Mouse (Mus musculus): ENCODE results near the gene Gpr156. TPM values are rescaled to one million over a fixed set of nuclear protein-coding genes. Genes with fewer than 3 reads are reported as not detected.

The Gpr156 gene
- 0.85 and 1.3 TPM in 2 replicates for polyA plus RNA-seq (2015; fragmentation: Nextera tagmentation; extraction: Ambion mirVana)

GRCm38 (mm10) chr16:37916138-37916817 is at the start of gene Gpr156:
Gpr156 (plus strand) TSS chr16:37916496.
- Histone ChIP-seq H3K36me3 (ENCODE audit: insufficient read depth, low read length) (no peaks in the 10 kb centered on the region), H3K4me3 (ENCODE audit: low read length) (peak within 1 kb of the TSS; percentile 60), H3K27ac (ENCODE audit: low read length) (no peak within 1 kb of the TSS), H3K27me3 (ENCODE audit: insufficient read depth, low read length) (no peaks in the 10 kb centered on the region), H3K4me2 (replicated peaks; ENCODE audit: low read depth, low read length) (peak within 1 kb of the TSS; percentile 98), H3K9me3 (ENCODE audit: low read length) (0 out of 2 replicates have a peak, but pooled peaks cover 6% of the 10 kb centered on the region), H3K4me1 (ENCODE audit: insufficient read depth, low read length) (peaks cover 7% of the 10 kb centered on the region; the same call in 1 of the 2 replicates), H3K9ac (replicated peaks; ENCODE audit: low read length) (peak within 1 kb of the TSS; percentile 71)
- 1% methylated on average over 52 of the region's 53 CpGs for WGBS
- peak; percentile 89 for ATAC-seq (ENCODE audit: low FRiP score, low TSS enrichment)

- Histone ChIP-seq H3K4me2 (replicated peaks; ENCODE audit: low read depth, low read length) (peak within 1 kb of the TSS; percentile 67), H3K4me3 (ENCODE audit: low read length) (peak within 1 kb of the TSS; percentile 98), H3K27ac (ENCODE audit: low read length) (peak within 1 kb of the TSS; percentile 98), H3K9ac (replicated peaks; ENCODE audit: low read length) (peak within 1 kb of the TSS; percentile 100), H3K9me3 (ENCODE audit: low read length) (no peaks in the 10 kb centered on the region), H3K36me3 (ENCODE audit: insufficient read depth, low read length) (no peaks in the 10 kb centered on the region), H3K27me3 (ENCODE audit: insufficient read depth, low read length) (no peaks in the 10 kb centered on the region), H3K4me1 (ENCODE audit: insufficient read depth, low read length) (peaks cover 28% of the 10 kb centered on the region)
- WGBS: under 1% methylated on average over 81 of the region's 86 CpGs
- peak; percentile 94 for ATAC-seq (ENCODE audit: low FRiP score, low TSS enrichment)
Measured at GRCm38 (mm10) chr16:37867791-37868505, 48.3 kb upstream of the Gpr156 start, which contains the start of gene Lrrc58. Lrrc58 (plus strand) TSS chr16:37868389.

- H3K9ac ChIP-seq (replicated peaks; ENCODE audit: low read length): peak overlapping the region; percentile 100
- H3K4me2 ChIP-seq (replicated peaks; ENCODE audit: low read depth, low read length): peak overlapping the region; percentile 67
- H3K27me3 ChIP-seq (ENCODE audit: insufficient read depth, low read length): no peaks in the 10 kb centered on the region
- under 1% methylated on average over 66 of the region's 87 CpGs for WGBS
- H3K36me3 ChIP-seq (ENCODE audit: insufficient read depth, low read length): no peaks in the 10 kb centered on the region
- peak overlapping the region; percentile 98 for H3K4me3 ChIP-seq (ENCODE audit: low read length)
- H3K9me3 ChIP-seq (ENCODE audit: low read length): no peaks in the 10 kb centered on the region
- peak overlapping the region; percentile 98 for H3K27ac ChIP-seq (ENCODE audit: low read length)
- H3K4me1 ChIP-seq (ENCODE audit: insufficient read depth, low read length): peaks cover 28% of the 10 kb centered on the region
- ATAC-seq (ENCODE audit: low FRiP score, low TSS enrichment): peak; percentile 74
Measured at GRCm38 (mm10) chr16:37868506-37869469, 47.5 kb upstream of the Gpr156 start.

- Histone ChIP-seq H3K4me1 (ENCODE audit: insufficient read depth, low read length) (peaks cover 29% of the 10 kb centered on the region), H3K27me3 (ENCODE audit: insufficient read depth, low read length) (no peaks in the 10 kb centered on the region), H3K9ac (replicated peaks; ENCODE audit: low read length) (peak overlapping the region; percentile 100), H3K4me3 (ENCODE audit: low read length) (peak overlapping the region; percentile 98), H3K27ac (ENCODE audit: low read length) (peak overlapping the region; percentile 98), H3K4me2 (replicated peaks; ENCODE audit: low read depth, low read length) (peak overlapping the region; percentile 67), H3K36me3 (ENCODE audit: insufficient read depth, low read length) (no peaks in the 10 kb centered on the region), H3K9me3 (ENCODE audit: low read length) (no peaks in the 10 kb centered on the region)
- ATAC-seq (ENCODE audit: low FRiP score, low TSS enrichment): no peak
- 11% methylated on average over 4 of the region's 4 CpGs for WGBS
Measured at GRCm38 (mm10) chr16:37869470-37870231, 46.6 kb upstream of the Gpr156 start.

GRCm38 (mm10) chr16:37871112-37871715 is 45.1 kb upstream of the Gpr156 start:
- no peaks in the 10 kb centered on the region for H3K36me3 ChIP-seq (ENCODE audit: insufficient read depth, low read length)
- WGBS: 59% methylated on average over 4 of the region's 4 CpGs
- H3K4me1 ChIP-seq (ENCODE audit: insufficient read depth, low read length): peaks cover 31% of the 10 kb centered on the region
- H3K27me3 ChIP-seq (ENCODE audit: insufficient read depth, low read length): no peaks in the 10 kb centered on the region
- no peaks in the 10 kb centered on the region for H3K9me3 ChIP-seq (ENCODE audit: low read length)
- no peak overlapping the region for H3K4me3 ChIP-seq (ENCODE audit: low read length)
- H3K27ac ChIP-seq (ENCODE audit: low read length): peak overlapping the region; percentile 52; the same call in 1 of the 2 replicates
- no peak for ATAC-seq (ENCODE audit: low FRiP score, low TSS enrichment)
- H3K4me2 ChIP-seq (replicated peaks; ENCODE audit: low read depth, low read length): 0 out of 2 replicates have a peak overlapping the region, but pooled peaks have one; percentile 67
- H3K9ac ChIP-seq (replicated peaks; ENCODE audit: low read length): no peak overlapping the region

- ATAC-seq (ENCODE audit: low FRiP score, low TSS enrichment): no peak
- Histone ChIP-seq H3K27ac (ENCODE audit: low read length) (no peak overlapping the region), H3K36me3 (ENCODE audit: insufficient read depth, low read length) (peaks cover 11% of the 10 kb centered on the region), H3K27me3 (ENCODE audit: insufficient read depth, low read length) (no peaks in the 10 kb centered on the region), H3K9ac (replicated peaks; ENCODE audit: low read length) (no peak overlapping the region), H3K4me3 (ENCODE audit: low read length) (no peak overlapping the region), H3K4me1 (ENCODE audit: insufficient read depth, low read length) (peaks cover 30% of the 10 kb centered on the region), H3K9me3 (ENCODE audit: low read length) (no peaks in the 10 kb centered on the region), H3K4me2 (replicated peaks; ENCODE audit: low read depth, low read length) (no peak overlapping the region)
- 83% methylated on average over 4 of the region's 4 CpGs for WGBS
Measured at GRCm38 (mm10) chr16:37874501-37875235, 41.6 kb upstream of the Gpr156 start.

- peaks cover 29% of the 10 kb centered on the region for H3K36me3 ChIP-seq (ENCODE audit: insufficient read depth, low read length)
- no peaks in the 10 kb centered on the region for H3K9me3 ChIP-seq (ENCODE audit: low read length)
- no peak overlapping the region for H3K4me3 ChIP-seq (ENCODE audit: low read length)
- no peak overlapping the region for H3K27ac ChIP-seq (ENCODE audit: low read length)
- H3K27me3 ChIP-seq (ENCODE audit: insufficient read depth, low read length): no peaks in the 10 kb centered on the region
- no peak overlapping the region for H3K9ac ChIP-seq (replicated peaks; ENCODE audit: low read length)
- peaks cover 5% of the 10 kb centered on the region; the same call in 1 of the 2 replicates for H3K4me1 ChIP-seq (ENCODE audit: insufficient read depth, low read length)
- no peak overlapping the region for H3K4me2 ChIP-seq (replicated peaks; ENCODE audit: low read depth, low read length)
- WGBS: 97% methylated on average over 3 of the region's 3 CpGs
- no peak for ATAC-seq (ENCODE audit: low FRiP score, low TSS enrichment)
Measured at GRCm38 (mm10) chr16:37877406-37877805, 38.9 kb upstream of the Gpr156 start.

- no peak overlapping the region for H3K4me2 ChIP-seq (replicated peaks; ENCODE audit: low read depth, low read length)
- no peaks in the 10 kb centered on the region for H3K27me3 ChIP-seq (ENCODE audit: insufficient read depth, low read length)
- 92% methylated on average over 7 of the region's 7 CpGs for WGBS
- ATAC-seq (ENCODE audit: low FRiP score, low TSS enrichment): no peak
- H3K9me3 ChIP-seq (ENCODE audit: low read length): no peaks in the 10 kb centered on the region
- H3K36me3 ChIP-seq (ENCODE audit: insufficient read depth, low read length): peaks cover 43% of the 10 kb centered on the region
- no peak overlapping the region for H3K9ac ChIP-seq (replicated peaks; ENCODE audit: low read length)
- H3K27ac ChIP-seq (ENCODE audit: low read length): no peak overlapping the region
- no peak overlapping the region for H3K4me3 ChIP-seq (ENCODE audit: low read length)
- peaks cover 3% of the 10 kb centered on the region; the same call in 1 of the 2 replicates for H3K4me1 ChIP-seq (ENCODE audit: insufficient read depth, low read length)
Measured at GRCm38 (mm10) chr16:37878951-37879505, 37.3 kb upstream of the Gpr156 start.

All from kidney, embryonic 16.5 days (tissue).